ENCODE assay signal across 24 mouse cellular contexts in the genomic region with DNA sequence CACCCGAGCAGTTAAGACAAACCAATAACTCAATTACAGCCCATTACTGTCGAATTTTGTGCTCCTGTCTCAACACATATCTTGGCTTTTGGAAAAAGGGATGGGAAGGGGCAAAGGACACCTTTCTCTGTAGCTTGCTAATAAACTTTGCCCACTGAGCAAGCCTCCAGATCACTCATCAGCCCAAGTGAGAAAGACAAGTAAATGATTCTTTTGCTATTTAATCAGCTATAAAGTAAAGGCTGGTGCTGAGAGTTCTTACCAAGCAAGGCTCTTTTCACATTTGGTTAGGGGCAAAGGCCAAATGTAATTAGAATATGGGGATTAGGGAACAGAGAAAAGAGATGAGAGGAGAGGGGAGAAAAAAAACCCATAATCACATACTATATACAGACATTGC.
"Had no signal": no experiment of that assay in that cellular context is flagged by ENCODE, and none has a peak within 500 bp of the region (broad histone marks: within the 10 kb centered on the region; RNA-seq: fewer than 3 reads in every experiment).

No protein-coding gene starts in this region.

- ATAC-seq: forebrain, postnatal 0 days; hindbrain, postnatal 0 days; intestine, embryonic 16.5 days; liver, postnatal 0 days had no signal

- H3K4me2 ChIP-seq: heart, embryonic 11.5 days; heart, embryonic 13.5 days; heart, embryonic 15.5 days; hindbrain, embryonic 13.5 days; hindbrain, embryonic 15.5 days; limb, embryonic 12.5 days; liver, embryonic 11.5 days; liver, embryonic 13.5 days; liver, embryonic 15.5 days had no signal

- H3K4me1 ChIP-seq: heart, embryonic 13.5 days; heart, embryonic 15.5 days; hindbrain, embryonic 13.5 days; hindbrain, embryonic 15.5 days; limb, embryonic 10.5 days; limb, embryonic 12.5 days; liver, embryonic 13.5 days; liver, embryonic 15.5 days had no signal

- H3K9ac ChIP-seq: forebrain, postnatal 0 days; heart, embryonic 13.5 days; heart, embryonic 15.5 days; hindbrain, embryonic 13.5 days; hindbrain, embryonic 15.5 days; limb, embryonic 12.5 days; liver, embryonic 13.5 days; liver, embryonic 15.5 days; liver, postnatal 0 days had no signal

- H3K9me3 ChIP-seq: heart, embryonic 13.5 days; heart, embryonic 15.5 days; hindbrain, embryonic 13.5 days; hindbrain, embryonic 15.5 days; limb, embryonic 10.5 days; liver, embryonic 13.5 days; liver, embryonic 15.5 days had no signal

- H3K27me3 ChIP-seq: heart, embryonic 13.5 days; heart, embryonic 15.5 days; hindbrain, embryonic 13.5 days; hindbrain, embryonic 15.5 days; limb, embryonic 12.5 days; liver, embryonic 13.5 days; liver, embryonic 15.5 days had no signal

- H3K27ac ChIP-seq: heart, adult 2 months; heart, embryonic 13.5 days; heart, embryonic 15.5 days; hindbrain, embryonic 13.5 days; hindbrain, embryonic 15.5 days; hindbrain, postnatal 0 days; kidney, postnatal 0 days; layer of hippocampus, adult 2 months; left cerebral cortex, adult 2 months; limb, embryonic 10.5 days; limb, embryonic 12.5 days; liver, embryonic 13.5 days; liver, embryonic 15.5 days had no signal

- H3K36me3 ChIP-seq: heart, embryonic 13.5 days; heart, embryonic 15.5 days; hindbrain, embryonic 13.5 days; hindbrain, embryonic 15.5 days; limb, embryonic 10.5 days; limb, embryonic 12.5 days; liver, embryonic 13.5 days; liver, embryonic 15.5 days had no signal

- H3K4me3 ChIP-seq: heart, adult 2 months; heart, embryonic 13.5 days; heart, embryonic 15.5 days; hindbrain, embryonic 13.5 days; hindbrain, embryonic 15.5 days; layer of hippocampus, adult 2 months; left cerebral cortex, adult 2 months; limb, embryonic 10.5 days; limb, embryonic 12.5 days; liver, embryonic 13.5 days; liver, embryonic 15.5 days had no signal

- DNase-seq: forebrain, postnatal 0 days; gastrocnemius, postnatal 14 days; gastrocnemius, postnatal 36 days; heart, adult 11 months; heart, adult 2 months; heart, postnatal 14 days; heart, postnatal 36 days; liver; liver, embryonic 13.5 days; liver, postnatal 0 days had no signal
